Mouse (Mus musculus) embryonic facial prominence, embryonic 12.5 days (tissue): ENCODE data around the gene Atg7. TPM values are rescaled to one million over a fixed set of nuclear protein-coding genes. Genes with fewer than 3 reads are reported as not detected.
A peak's percentile ranks its signal among the peaks of the same experiment; 100 is the strongest.
"Not testable (repeated sequence)": the region's sequence is repeated elsewhere in the genome, so short reads cannot be mapped to it uniquely, and the experiment has no call there.

ENCODE experiments used
- ATAC-seq: fragments of 200-750 bp; cut with Nextera tagmentation; 2 replicates; pipeline ENCODE4 v1.8.0; 2017; ENCODE audit not compliant: insufficient number of reproducible peaks, insufficient read depth, low FRiP score, low TSS enrichment
- H3K27ac ChIP-seq: fragments of 300-500 bp; sonication (generic); 2 replicates; pipeline ENCODE4 v1.5.1; 2016; ENCODE audit warnings: mild to moderate bottlenecking
- H3K27me3 ChIP-seq: fragments of 300-500 bp; sonication (generic); 2 replicates; pipeline ENCODE4 v1.6.1; 2016; ENCODE audit warnings: mild to moderate bottlenecking, moderate library complexity
- H3K36me3 ChIP-seq: fragments of 300-500 bp; sonication (generic); 2 replicates; pipeline ENCODE4 v1.6.1; 2016; ENCODE audit warnings: mild to moderate bottlenecking
- H3K4me1 ChIP-seq: fragments of 300-500 bp; sonication (generic); 2 replicates; pipeline ENCODE4 v1.6.1; 2016
- H3K4me2 ChIP-seq: fragments of 300-500 bp; sonication (generic); replicated peaks from 2 replicates; pipeline ENCODE4 v1.6.1; 2016; ENCODE audit warnings: mild to moderate bottlenecking, moderate library complexity
- H3K4me3 ChIP-seq: fragments of 300-500 bp; sonication (generic); 2 replicates; pipeline ENCODE4 v1.5.1; 2016; ENCODE audit warnings: mild to moderate bottlenecking
- H3K9ac ChIP-seq: fragments of 300-500 bp; sonication (generic); 2 replicates; pipeline ENCODE4 v1.6.1; 2016; ENCODE audit warnings: mild to moderate bottlenecking, moderate library complexity
- H3K9me3 ChIP-seq: fragments of 300-500 bp; sonication (generic); 2 replicates; pipeline ENCODE4 v1.6.1; 2016; ENCODE audit warnings: mild to moderate bottlenecking, moderate library complexity
- WGBS: fragments of 180-500 bp; shearing (Covaris S2); methylation state at CpG from one replicate; pipeline ENCODE4 v1.1.7; 2016; 5-methylcytosine and 5-hydroxymethylcytosine counted together
- polyA plus RNA-seq: library from polyadenylated mRNA; unstranded; fragments of >200 nt; fragmentation: Nextera tagmentation; extraction: Ambion mirVana; gene quantifications from 2 replicates; pipeline ENCODE4 v1.2.1, GENCODE M21; 2016

Atg7 gene
- 18.3 and 18.8 TPM in 2 replicates for polyA plus RNA-seq

GRCm38 (mm10) chr6:114642601-114643528 lies at the start of gene Atg7:
Gene Atg7, plus strand, starts transcription at chr6:114643097.
- Histone ChIP-seq H3K27me3 (no peaks in the 10 kb centered on the region), H3K4me3 (peak within 1 kb of the TSS; percentile 71), H3K36me3 (no peaks in the 10 kb centered on the region), H3K4me1 (peaks cover 5% of the 10 kb centered on the region), H3K9me3 (no peaks in the 10 kb centered on the region), H3K27ac (no peak within 1 kb of the TSS), H3K9ac (peak within 1 kb of the TSS; percentile 66), H3K4me2 (peak within 1 kb of the TSS; percentile 88)
- ATAC-seq = peak; percentile 47; the same call in 1 of the 2 replicates
- under 1% methylated on average over 38 of the region's 38 CpGs for WGBS

GRCm38 (mm10) chr6:114614076-114614475 lies 28.8 kb upstream of the Atg7 start:
- not testable (repeated sequence) for H3K4me3 ChIP-seq, H3K36me3 ChIP-seq, H3K4me1 ChIP-seq, H3K27me3 ChIP-seq, ATAC-seq, H3K9me3 ChIP-seq, H3K4me2 ChIP-seq, H3K27ac ChIP-seq, H3K9ac ChIP-seq
- WGBS = 2% methylated on average over 8 of the region's 17 CpGs

- not testable (repeated sequence) for H3K4me1 ChIP-seq, H3K27ac ChIP-seq, H3K36me3 ChIP-seq, ATAC-seq, H3K4me2 ChIP-seq, H3K27me3 ChIP-seq, H3K4me3 ChIP-seq, H3K9ac ChIP-seq, H3K9me3 ChIP-seq
- WGBS = no CpG with 5 or more reads among the region's 14 CpGs
Measured at GRCm38 (mm10) chr6:114633886-114634285, 9.0 kb upstream of the Atg7 start.

GRCm38 (mm10) chr6:114643716-114644115 lies 819 bp downstream of the Atg7 start:
- peak overlapping the region; percentile 88 for H3K4me2 ChIP-seq
- no peak for ATAC-seq

GRCm38 (mm10) chr6:114644531-114644930 lies 1.6 kb downstream of the Atg7 start:
- H3K9me3 ChIP-seq = no peaks in the 10 kb centered on the region
- H3K36me3 ChIP-seq = no peaks in the 10 kb centered on the region
- H3K4me3 ChIP-seq = no peak overlapping the region
- peaks cover 5% of the 10 kb centered on the region for H3K4me1 ChIP-seq
- WGBS = 89% methylated on average over 1 of the region's 1 CpGs
- H3K27ac ChIP-seq = no peak overlapping the region
- H3K27me3 ChIP-seq = no peaks in the 10 kb centered on the region
- H3K9ac ChIP-seq = no peak overlapping the region
- no peak overlapping the region for H3K4me2 ChIP-seq
- ATAC-seq = no peak

More at GRCm38 (mm10) chr6:114643716-114644115, 819 bp downstream of the Atg7 start:
- peak overlapping the region; percentile 71 for H3K4me3 ChIP-seq
- no peak overlapping the region for H3K27ac ChIP-seq
- H3K4me1 ChIP-seq = peaks cover 5% of the 10 kb centered on the region
- no peaks in the 10 kb centered on the region for H3K36me3 ChIP-seq
- no peaks in the 10 kb centered on the region for H3K9me3 ChIP-seq
- WGBS = 38% methylated on average over 8 of the region's 8 CpGs
- H3K9ac ChIP-seq = peak overlapping the region; percentile 66; the same call in 1 of the 2 replicates
- no peaks in the 10 kb centered on the region for H3K27me3 ChIP-seq

GRCm38 (mm10) chr6:114646201-114646600 lies 3.3 kb downstream of the Atg7 start:
- no peak overlapping the region for H3K9ac ChIP-seq
- no peaks in the 10 kb centered on the region for H3K9me3 ChIP-seq
- H3K4me2 ChIP-seq = no peak overlapping the region
- H3K36me3 ChIP-seq = no peaks in the 10 kb centered on the region
- ATAC-seq = no peak
- no peaks in the 10 kb centered on the region for H3K27me3 ChIP-seq
- 92% methylated on average over 1 of the region's 1 CpGs for WGBS
- no peak overlapping the region for H3K4me3 ChIP-seq
- H3K27ac ChIP-seq = no peak overlapping the region
- H3K4me1 ChIP-seq = peaks cover 5% of the 10 kb centered on the region

GRCm38 (mm10) chr6:114647011-114647410 lies 4.1 kb downstream of the Atg7 start:
- no peak overlapping the region for H3K4me2 ChIP-seq
- no peaks in the 10 kb centered on the region for H3K9me3 ChIP-seq

GRCm38 (mm10) chr6:114648352-114649030 lies 5.6 kb downstream of the Atg7 start:
- WGBS = 78% methylated on average over 4 of the region's 4 CpGs
- H3K4me1 ChIP-seq = peaks cover 7% of the 10 kb centered on the region
- H3K9ac ChIP-seq = no peak overlapping the region
- no peak overlapping the region for H3K4me2 ChIP-seq
- H3K4me3 ChIP-seq = no peak overlapping the region
- H3K36me3 ChIP-seq = no peaks in the 10 kb centered on the region
- ATAC-seq = no peak
- no peaks in the 10 kb centered on the region for H3K9me3 ChIP-seq
- no peak overlapping the region for H3K27ac ChIP-seq
- no peaks in the 10 kb centered on the region for H3K27me3 ChIP-seq

More at GRCm38 (mm10) chr6:114647011-114647410, 4.1 kb downstream of the Atg7 start:
- H3K9ac ChIP-seq = no peak overlapping the region
- 89% methylated on average over 6 of the region's 6 CpGs for WGBS
- no peak overlapping the region for H3K27ac ChIP-seq
- ATAC-seq = no peak
- peaks cover 5% of the 10 kb centered on the region for H3K4me1 ChIP-seq
- no peak overlapping the region for H3K4me3 ChIP-seq
- H3K27me3 ChIP-seq = no peaks in the 10 kb centered on the region
- no peaks in the 10 kb centered on the region for H3K36me3 ChIP-seq

GRCm38 (mm10) chr6:114652209-114652608 lies 9.3 kb downstream of the Atg7 start:
- Histone ChIP-seq H3K27ac (no peak overlapping the region), H3K9me3 (no peaks in the 10 kb centered on the region), H3K27me3 (no peaks in the 10 kb centered on the region), H3K4me1 (0 out of 2 replicates have a peak, but pooled peaks cover 4% of the 10 kb centered on the region), H3K9ac (no peak overlapping the region), H3K4me2 (no peak overlapping the region), H3K4me3 (no peak overlapping the region), H3K36me3 (no peaks in the 10 kb centered on the region)
- 67% methylated on average over 3 of the region's 3 CpGs for WGBS
- 0 out of 2 replicates have a peak, but pooled peaks have one; percentile 56 for ATAC-seq

GRCm38 (mm10) chr6:114656826-114657600 lies 14.1 kb downstream of the Atg7 start:
- Histone ChIP-seq H3K9me3 (no peaks in the 10 kb centered on the region), H3K36me3 (no peaks in the 10 kb centered on the region), H3K9ac (no peak overlapping the region), H3K27ac (no peak overlapping the region), H3K4me1 (0 out of 2 replicates have a peak, but pooled peaks cover 4% of the 10 kb centered on the region), H3K27me3 (no peaks in the 10 kb centered on the region), H3K4me2 (no peak overlapping the region), H3K4me3 (no peak overlapping the region)
- ATAC-seq = no peak
- 90% methylated on average over 7 of the region's 7 CpGs for WGBS

GRCm38 (mm10) chr6:114657807-114658206 lies 14.9 kb downstream of the Atg7 start:
- H3K4me3 ChIP-seq = no peak overlapping the region
- no peaks in the 10 kb centered on the region for H3K9me3 ChIP-seq
- H3K36me3 ChIP-seq = no peaks in the 10 kb centered on the region
- WGBS = 81% methylated on average over 4 of the region's 4 CpGs
- no peak overlapping the region for H3K9ac ChIP-seq
- ATAC-seq = no peak
- no peaks in the 10 kb centered on the region for H3K27me3 ChIP-seq
- 0 out of 2 replicates have a peak, but pooled peaks cover 4% of the 10 kb centered on the region for H3K4me1 ChIP-seq
- H3K4me2 ChIP-seq = no peak overlapping the region
- H3K27ac ChIP-seq = no peak overlapping the region
